Mouse (Mus musculus) c-Kit-positive CD71-positive TER-119-negative erythroid progenitor cells, embryonic 14.5 days (primary cell): Measurements from ENCODE around the gene Dkkl1.
A peak's percentile ranks its signal among the peaks of the same experiment; 100 is the strongest.
"Not testable (repeated sequence)": the region's sequence is repeated elsewhere in the genome, so short reads cannot be mapped to it uniquely, and the experiment has no call there.

Experiments used
- DNase-seq: peaks from one replicate; pipeline ENCODE4 v3.0.0-alpha.2; 2013; ENCODE audit warnings: low read depth

Gene Dkkl1

DNA sequence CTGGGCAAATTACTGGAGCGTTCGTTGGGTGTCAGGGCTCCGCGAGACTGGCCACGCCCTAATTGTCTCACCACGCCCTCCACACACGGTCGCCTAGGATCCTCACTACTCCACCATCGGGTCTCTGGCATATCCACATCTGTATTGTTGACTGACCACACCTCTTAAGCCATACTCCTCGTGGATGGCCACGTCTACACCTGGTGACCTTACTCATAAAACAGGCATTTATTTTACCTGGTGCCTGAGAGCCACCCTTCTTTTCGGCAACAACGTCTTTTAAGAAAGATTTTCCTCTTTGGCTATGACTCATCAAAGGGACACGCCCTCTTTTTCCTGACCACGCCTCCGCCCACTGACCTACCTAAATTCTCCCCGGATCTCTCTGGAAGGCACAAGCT is at the start of gene Dkkl1:
Gene Dkkl1, minus strand, starts transcription at position 297 of the 401 bp plus-strand sequence.
- DNase-seq: peak; percentile 63

DNA sequence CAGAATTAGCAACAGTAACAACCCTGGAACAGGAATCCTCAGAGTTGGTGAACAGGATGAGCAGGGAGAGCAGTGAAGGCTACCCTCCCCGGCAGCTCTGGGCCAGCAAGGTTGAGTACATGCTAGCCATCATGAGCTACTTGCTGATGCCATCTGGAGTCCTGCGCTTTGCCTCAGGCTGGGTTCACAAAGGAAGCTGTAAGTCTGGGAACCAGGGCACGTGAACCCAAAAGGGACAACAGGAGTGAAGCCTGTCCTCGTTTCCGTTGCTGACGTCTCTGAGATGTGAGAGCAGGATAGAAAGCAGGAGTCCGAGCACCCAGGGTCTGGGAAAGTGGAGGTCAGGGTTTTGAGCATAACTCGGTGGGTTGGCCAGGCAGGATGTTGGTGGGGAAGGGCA is 47.3 kb upstream of the Dkkl1 start:
- no peak for DNase-seq

DNA sequence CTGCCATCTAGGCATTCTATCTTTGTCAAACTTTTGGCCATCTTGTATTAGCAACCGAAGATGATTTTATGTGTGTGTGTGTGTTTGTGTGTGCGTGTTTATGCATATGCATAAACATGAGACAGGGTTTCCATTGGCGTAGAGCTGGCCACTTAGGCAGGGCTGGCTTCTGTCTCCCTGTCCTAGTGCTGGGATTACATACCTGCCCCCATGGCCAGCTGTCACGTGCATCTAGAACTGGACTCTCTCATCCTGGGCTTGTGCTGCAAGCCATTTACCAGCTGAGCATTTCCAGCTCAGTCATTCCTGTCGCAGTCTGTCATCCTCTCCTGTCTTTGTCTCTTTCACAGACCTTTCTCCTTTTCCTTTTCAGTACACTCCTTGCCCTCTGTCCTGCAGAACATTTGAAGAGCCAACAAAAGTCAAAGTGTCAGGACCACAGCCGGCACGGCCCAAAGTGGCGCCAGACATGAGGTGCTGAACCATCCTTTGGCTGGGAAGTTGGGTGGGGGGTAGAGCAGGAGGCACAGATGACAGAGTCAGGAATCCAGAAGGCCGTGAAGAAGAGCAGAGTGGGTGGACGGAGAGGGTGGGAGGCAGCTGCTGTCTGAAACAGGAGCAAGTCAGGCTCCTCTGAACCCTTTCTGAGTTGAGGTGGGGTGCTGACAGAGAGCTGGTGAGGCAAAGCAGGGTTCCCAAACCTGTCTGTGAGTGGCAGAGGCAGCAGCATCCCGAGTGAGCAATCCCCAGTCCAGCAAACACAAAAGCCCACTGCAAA is 45.3 kb upstream of the Dkkl1 start:
- DNase-seq: no peak

DNA sequence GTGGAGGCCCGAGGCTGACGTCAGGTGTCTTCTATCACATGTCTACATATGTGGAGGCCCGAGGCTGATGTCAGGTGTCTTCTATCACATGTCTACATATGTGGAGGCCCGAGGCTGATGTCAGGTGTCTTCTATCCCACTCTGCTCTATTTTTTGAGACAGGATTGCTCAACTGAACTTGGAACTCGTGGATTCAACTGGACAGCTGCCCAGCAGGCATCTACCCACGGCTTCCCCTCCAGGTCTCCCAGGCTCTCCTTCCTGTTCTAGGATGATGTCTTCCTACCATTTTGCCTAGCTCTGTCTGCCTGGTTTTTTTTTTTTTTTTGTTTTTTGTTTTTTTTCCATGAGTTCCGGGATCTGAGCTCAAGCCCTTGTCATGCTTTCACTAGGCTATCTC is 43.9 kb upstream of the Dkkl1 start:
- not testable (repeated sequence) for DNase-seq

DNA sequence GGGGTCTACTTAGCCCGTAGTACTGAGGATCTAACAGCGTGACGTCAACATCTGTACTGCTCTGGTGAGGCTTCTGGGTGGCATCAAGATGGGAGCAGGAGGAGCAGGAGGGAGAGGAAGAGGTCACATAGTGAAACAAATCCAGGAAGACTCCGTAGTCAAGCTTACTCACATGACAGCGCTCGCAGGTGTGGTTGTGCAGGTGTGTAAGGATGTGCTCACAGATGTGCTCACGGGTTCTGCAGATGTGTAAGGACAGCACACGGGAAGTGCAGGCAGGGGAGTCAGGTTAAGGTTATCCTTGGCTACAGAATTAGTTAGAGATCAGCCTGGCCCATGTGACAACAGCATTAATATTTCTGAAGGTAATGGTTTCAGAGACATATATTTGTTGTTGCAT is 41.9 kb upstream of the Dkkl1 start:
- DNase-seq: no peak

DNA sequence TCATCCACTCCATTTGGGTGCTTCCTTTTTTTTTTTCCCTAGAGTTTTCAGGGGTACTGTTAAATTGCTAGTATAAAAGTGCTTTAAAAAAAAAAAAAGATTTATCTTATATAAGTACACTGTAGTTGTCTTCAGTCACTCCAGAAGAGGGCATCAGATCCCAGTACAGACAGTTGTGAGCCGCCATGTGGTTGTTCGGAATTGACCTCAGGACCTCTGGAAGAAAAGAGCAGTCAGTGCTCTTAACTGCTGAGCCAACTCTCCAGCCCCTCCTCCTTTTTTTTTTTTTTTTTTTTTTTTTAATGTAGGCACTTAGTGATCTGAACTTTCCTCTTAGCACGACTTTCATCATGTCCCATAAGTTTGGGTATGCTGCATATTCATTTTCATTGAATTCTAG is 35.7 kb upstream of the Dkkl1 start:
- DNase-seq: no peak

DNA sequence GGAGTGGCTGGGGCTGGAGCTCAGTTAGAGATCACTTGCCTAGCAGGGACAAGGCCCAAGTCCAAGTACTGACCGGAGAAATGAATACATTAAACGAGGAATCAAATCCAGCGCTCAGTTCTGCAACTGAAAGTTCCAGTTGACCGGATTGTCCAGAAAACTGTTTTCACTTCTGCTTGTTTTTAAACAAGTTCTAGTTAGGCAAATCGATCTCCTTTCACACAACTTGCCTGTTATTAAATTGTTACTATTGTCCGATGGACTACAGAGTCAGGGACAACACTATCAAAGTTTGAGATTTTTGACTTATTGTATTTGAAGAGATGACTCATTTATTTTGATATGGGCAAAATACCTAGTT is 29.4 kb upstream of the Dkkl1 start:
- DNase-seq: no peak

DNA sequence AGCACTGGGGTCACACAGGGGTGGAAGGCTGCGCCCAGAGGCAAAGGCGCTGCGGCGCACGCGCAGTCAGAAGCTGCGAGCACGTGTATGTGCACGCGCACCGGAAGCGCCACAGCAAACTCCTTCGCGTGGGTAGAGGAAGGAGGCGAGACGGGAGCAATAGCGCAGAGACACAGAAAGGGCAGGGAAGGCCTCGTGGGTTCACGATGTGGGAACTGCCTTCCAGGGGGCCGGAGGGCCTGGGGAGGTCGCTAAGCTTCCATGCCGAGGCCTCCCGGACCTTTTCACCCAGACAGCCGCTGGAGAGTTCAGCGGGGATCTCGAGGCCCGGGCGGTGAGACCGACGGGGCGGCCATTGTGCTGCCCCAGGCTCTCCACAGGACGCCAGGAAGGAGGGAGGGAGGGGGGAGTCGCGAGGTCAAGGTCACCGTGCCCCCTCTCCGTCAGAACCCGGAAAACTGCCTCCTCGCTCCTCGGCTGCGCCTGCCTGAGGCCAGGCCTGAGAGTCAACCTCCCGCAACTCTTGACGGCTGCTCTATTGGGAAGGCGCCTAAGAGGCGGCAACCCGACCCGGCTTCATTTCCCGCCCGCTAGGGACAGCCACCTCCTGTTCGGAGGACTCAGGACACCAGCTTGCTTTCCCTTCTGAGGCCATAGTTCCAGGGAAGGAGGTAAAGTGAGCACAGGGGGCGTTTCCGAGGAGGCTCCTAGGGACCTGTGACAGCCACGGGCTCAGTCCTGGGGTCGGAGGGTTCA is 28.9 kb upstream of the Dkkl1 start, which contains the start of gene Slc6a16:
Gene Slc6a16, plus strand, starts transcription at position 453 of the 756 bp plus-strand sequence.
- DNase-seq: no peak

DNA sequence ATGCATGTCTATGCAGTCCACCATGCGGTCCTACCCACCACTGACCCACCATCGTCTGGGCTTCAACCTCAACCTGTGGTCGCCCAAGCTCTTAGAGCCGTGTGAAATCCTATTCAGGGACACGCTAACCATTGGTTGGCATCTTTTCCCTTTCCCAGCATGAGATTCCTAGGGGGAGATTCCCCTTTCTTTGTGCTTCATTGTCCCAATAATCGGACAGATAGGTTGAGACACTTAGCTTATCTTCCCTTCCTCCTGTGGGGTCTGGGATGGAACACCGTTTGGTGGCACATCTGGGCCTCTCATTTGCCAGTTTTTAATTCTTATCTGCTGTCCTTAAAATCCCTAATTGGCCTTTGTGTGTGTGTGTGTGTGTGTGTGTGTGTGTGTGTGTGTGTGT is 28.2 kb upstream of the Dkkl1 start:
- DNase-seq: no peak

DNA sequence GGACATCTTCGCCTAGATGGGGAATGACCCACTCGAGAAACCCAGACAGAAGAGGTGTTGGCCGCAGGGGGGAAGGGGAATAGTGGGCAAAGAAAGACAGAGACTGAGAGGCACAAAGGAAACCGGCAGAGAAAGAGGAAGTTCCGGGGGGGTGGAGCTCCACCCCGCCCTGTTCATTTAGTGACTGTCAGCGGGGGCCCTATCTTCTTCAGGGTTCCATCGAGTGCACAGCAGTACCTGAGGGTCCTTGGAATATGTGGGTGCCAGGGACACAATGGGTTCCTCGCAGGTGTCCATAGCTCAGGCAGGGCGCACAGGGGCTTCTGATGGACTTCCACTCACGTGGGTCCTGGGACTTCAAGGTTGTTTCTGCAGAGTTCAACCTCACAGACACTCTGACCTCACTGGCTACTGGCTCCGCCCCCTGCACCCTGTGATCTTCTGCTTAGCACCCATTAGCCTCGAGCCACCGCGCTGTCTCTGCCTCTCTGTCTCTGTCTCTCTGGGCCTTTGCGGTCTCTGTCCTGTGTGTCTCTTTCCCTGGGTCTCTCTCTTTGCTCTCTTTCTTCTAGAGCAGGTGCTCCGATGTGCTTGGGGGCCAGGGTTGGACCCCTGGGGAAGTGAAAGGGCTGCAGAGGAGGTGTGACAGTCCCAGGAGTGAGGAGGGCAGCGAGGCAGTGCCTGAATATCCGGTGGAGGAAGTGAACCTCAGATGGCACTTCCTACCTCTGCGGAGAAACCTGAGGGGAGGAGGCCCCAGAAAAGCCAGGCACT is 27.0 kb upstream of the Dkkl1 start, which contains the start of gene Cd37:
Gene Cd37, minus strand, starts transcription at position 393 of the 774 bp plus-strand sequence.
- peak; percentile 77 for DNase-seq

DNA sequence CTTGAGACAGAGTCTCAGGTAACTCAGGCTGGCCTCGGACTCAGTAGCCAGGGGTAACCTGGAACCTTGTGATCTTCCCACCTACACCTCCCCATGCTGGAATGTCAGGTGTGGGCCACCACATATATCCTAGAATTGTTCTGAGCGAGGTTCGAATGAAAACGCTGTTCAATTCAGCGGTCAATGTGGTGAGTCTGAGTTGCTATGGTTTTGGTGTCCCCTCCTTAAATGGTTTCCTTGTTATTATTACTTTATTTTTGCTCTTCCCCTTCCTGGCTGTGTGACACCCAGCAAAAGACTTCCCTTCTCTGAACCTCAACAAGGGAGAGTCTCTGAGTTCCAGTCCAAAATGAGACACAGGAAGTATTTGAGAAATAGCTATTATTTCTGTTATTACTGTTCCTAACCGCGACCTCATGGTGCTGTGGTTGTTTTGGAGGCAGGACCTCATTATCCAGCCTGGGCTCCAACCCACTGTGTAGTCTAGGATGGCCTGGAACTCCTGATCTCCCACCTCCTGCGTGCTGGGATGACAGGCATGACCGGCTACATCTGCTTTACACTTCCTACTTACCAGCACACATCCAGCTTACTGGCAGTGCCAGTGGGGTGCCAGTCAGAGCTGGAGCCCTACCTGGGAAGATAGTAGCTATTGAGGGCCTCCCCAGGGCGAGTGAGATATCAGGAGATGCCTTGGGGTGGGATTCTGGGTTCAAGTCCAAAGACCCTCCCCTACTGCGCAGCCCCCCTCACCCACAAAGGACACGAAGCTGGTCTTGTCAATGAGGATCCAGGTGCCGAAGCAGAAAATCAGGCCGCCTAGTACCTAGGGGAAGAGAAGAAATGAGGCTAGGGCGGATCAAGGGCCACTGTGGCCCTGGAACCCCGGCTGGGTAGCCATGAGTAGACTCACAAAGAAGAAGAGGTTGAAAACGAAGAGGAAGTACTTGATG is 26.1 kb upstream of the Dkkl1 start:
- no peak for DNase-seq

DNA sequence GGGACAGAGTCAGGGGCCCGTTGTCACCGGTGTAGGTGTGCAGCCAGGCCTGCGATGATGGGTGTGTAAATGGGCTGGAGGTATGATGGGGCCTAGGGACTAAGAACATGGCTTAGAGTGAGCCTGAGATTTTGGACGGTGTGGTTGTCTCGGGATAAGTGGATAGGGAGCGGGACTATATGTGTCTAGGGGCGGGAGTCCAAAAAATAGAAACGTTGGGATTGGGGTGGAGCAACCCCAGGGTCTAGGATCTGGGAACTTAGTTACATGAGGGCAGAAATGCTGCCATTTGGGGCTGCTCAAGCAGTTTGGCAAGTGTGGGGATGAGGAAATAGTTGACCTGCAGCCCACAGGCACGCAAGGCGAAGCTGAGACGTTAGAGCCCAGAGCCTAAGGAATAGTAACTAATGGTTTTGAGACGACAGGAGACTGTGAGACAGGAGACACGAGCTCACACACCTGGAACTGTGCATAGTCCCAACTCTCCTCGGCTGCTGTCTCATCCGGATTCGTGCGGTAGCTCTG is 23.8 kb upstream of the Dkkl1 start:
- no peak for DNase-seq

DNA sequence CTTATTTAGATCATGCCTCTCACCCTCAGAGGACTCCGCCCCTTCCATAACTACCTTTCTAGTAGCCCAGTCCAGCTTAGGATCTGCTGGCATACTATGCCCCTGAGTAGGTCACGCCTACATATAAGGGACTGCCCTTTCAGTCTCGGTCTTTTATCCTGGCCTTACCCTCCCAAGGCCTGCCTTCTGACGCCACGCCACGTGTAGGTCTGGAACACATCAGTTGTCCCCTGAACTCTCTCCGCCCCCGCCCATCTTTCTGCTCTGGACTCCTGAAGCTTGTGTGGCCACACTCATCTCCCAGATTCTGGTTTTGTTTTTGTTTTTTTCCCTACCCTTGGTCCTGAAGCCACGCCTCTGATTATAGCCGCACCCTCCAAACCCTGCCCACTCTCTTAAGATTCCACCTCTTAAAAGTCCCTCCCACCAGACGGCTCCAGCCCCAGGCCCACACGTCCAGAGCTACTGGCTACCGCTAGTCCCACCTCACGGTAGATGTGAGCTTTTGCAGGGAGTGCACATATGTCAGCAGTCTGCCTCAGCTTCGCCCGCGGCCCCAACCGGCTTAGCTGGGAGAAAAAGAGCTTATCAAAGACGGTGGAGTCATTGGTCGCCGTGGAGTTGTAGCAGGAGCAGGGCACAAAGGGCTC is 23.1 kb upstream of the Dkkl1 start:
- no peak for DNase-seq

DNA sequence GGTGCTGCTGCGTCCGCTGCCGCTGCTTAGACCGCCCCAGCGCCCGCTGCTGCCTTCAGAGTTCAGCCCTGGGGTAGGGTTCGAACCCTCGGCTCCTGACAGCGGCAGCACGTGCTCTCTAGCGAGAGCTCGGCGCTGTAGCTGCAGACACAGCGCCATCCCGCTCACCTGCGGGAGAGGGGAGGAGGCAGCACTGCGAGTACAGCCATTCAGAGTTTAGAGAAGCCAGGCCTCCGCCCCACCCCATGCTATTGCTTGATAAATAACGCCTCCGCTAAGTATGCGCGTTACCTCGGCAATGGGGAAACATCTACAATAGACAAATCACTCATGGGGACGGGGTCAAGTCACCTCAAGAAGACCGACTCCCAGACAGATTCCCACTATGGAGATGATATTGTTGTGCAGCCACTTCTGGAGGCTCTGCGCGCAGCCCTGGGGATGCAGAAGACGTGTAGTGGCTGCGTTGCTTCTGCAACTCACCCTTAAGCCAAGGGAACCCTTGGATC is 22.4 kb upstream of the Dkkl1 start:
- no peak for DNase-seq

DNA sequence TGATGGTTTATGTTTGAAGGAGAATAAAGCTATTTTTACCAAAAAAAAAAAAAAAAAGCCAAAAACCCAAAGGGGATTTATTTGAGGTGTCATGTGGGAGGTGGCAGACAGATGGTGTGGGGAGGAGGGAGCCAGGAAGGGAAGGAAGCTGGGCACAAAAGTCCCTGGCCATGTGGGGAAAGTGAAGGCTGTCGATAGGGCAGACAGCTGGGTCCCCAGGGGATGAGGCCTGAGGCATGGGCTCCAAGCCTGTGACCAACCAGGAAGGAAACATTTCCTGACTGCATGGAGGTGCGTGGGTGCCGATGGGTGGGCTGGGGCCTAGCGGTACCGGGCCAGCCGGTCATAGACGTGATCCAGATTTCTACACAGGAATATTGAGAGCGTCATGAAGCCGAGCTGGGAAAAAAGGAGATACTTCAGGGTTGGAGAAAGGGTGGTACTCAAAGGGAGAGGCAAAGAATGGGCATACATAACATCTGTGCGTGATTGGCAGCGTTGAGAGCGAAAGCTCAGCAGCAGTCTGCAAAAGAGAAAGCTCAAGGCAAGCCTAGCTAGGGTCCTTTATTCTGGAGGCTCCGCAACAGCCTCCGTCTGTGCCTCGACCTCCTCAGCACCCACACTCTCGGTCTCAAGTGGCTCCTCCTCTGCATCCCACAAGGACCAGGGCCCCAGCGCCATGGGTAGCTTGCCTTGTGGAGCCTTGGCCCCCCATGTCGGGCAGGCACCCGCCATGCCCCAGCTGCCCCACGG is 21.8 kb upstream of the Dkkl1 start:
- DNase-seq: no peak

DNA sequence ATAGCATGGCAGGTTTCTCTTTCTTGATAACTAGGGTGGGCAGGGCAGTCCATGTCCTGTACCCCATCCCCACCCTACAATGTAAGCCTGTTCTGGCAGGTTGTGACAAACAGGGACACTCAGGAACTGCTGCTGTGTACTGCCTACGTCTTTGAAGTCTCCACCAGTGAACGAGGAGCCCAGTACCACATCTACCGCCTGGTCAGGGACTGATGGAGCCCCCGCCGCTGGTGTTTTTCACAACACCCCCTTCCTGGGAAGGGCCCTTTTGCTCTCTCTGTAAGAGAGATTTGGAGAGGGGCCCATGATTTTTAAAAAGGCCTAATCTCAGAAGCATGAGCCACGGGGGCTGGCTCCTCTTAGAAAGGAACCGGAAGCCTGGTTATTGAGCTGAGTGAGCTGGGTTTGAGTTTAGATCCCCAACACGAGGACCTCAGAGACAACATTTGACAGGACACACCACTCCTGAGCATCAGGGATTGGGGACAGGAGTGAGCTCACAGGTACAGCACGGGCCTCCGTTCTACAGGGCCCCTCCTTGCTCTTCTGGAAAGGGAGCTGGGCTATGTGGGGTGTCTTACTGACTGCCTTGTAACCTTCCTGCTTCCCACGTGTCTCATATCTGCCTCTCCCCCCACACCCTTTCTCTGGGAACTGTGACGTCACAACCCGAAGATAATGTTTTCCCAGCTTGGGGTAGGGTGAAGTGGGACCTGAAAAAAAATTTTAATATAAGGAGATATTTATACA is 20.9 kb upstream of the Dkkl1 start:
- peak; percentile 43 for DNase-seq

DNA sequence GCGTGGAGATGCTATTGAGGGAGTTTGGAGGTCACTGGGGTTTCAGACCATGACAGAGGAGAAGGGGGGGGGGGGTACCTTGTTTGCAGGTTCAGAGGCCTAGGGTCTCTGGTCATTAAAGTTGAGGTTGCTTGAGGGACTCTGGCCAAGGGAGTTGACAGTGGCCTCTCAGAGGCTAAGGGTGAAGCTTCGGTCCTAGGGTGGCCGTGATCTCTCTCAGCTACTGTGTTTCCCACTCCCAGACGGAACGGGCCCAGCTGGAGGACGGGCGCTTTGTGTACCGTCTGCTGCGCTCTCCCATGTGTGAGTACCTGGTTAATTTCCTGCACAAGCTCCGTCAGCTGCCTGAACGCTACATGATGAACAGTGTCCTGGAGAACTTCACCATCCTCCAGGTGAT is 20.0 kb upstream of the Dkkl1 start:
- DNase-seq: no peak

DNA sequence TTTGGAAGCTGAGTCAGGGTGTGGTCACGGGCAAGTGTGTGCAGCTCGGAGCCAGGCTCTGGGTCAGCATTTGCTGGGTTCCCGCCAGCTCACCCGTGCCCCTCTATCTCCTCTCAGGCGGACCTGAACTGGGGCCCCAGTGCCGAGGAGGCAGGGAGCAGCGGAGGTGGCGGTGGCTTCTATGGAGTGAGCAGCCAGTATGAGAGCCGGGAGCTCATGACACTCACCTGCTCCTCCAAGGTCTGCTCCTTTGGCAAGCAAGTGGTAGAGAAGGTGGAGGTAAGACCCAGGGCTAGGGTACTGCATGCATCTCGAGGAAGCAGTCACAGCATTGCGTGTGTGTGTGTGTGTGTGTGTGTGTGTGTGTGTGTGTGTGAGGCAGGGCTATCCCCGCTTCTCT is 19.2 kb upstream of the Dkkl1 start:
- DNase-seq: no peak
